Mouse (Mus musculus): ENCODE measurements around the gene Lamtor4.

DNA sequence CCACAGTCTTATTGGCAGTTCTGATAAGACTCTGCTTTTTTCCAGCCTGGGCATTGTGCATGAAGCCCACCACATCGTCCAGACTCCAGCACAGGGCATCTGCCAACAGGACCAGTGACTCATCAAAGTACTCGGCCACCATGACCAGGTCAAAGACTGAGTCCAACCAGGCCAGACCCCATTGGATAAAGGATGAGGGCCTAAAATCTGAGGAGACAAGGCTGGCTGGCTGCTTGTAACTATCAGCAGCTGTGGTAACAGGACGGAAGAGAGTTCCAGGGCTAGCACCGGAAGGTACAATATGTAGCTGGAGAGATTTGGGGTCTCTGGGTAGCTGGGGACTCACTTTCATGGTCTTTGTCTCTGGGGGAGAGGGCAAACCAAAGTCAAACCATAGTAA is 10.4 kb downstream of the Lamtor4 start:
- TF ChIP-seq GATA1 (IDR thresholded peaks at IDR 0.05; ENCODE audit: borderline replicate concordance, low read length) (no peak), FLI1 (IDR thresholded peaks at IDR 0.05; ENCODE audit: low read length) (no peak)

Measured in megakaryocyte, embryonic 14.5 days (primary cell).